Comparison of ENCODE assay signal across 29 mouse cellular contexts in genomic region chr9:101105735-101106134, GRCm38 (mm10).
"Had no signal": no experiment of that assay in that cellular context is flagged by ENCODE, and none has a peak within 500 bp of the region (broad histone marks: within the 10 kb centered on the region; RNA-seq: fewer than 3 reads in every experiment).

No protein-coding gene starts in this region.

- H3K9ac ChIP-seq: limb, embryonic 12.5 days; limb, embryonic 13.5 days; limb, embryonic 15.5 days; liver, embryonic 12.5 days; liver, embryonic 13.5 days; liver, embryonic 14.5 days; liver, embryonic 15.5 days; liver, postnatal 0 days; lung, embryonic 14.5 days; lung, embryonic 15.5 days; midbrain, embryonic 12.5 days; midbrain, embryonic 13.5 days; neural tube, embryonic 12.5 days had no signal

- H3K4me3 ChIP-seq: left cerebral cortex, adult 2 months; limb, embryonic 10.5 days; limb, embryonic 12.5 days; limb, embryonic 13.5 days; limb, embryonic 15.5 days; liver, embryonic 12.5 days; liver, embryonic 13.5 days; liver, embryonic 15.5 days; lung, embryonic 15.5 days; megakaryocyte, embryonic 14.5 days; midbrain, embryonic 10.5 days; midbrain, embryonic 12.5 days; midbrain, embryonic 13.5 days; neural tube, embryonic 12.5 days had no signal

- H3K27me3 ChIP-seq: limb, embryonic 12.5 days; limb, embryonic 13.5 days; limb, embryonic 15.5 days; liver, embryonic 12.5 days; liver, embryonic 13.5 days; liver, embryonic 15.5 days; lung, embryonic 15.5 days; megakaryocyte, embryonic 14.5 days; midbrain, embryonic 12.5 days; midbrain, embryonic 13.5 days; neural tube, embryonic 12.5 days had no signal

- H3K4me2 ChIP-seq: limb, embryonic 12.5 days; limb, embryonic 13.5 days; limb, embryonic 15.5 days; liver, embryonic 12.5 days; liver, embryonic 13.5 days; liver, embryonic 15.5 days; lung, embryonic 14.5 days; lung, embryonic 15.5 days; midbrain, embryonic 12.5 days; midbrain, embryonic 13.5 days; neural tube, embryonic 12.5 days had no signal

- H3K9me3 ChIP-seq: limb, embryonic 10.5 days; limb, embryonic 12.5 days; limb, embryonic 13.5 days; limb, embryonic 15.5 days; liver, embryonic 12.5 days; liver, embryonic 13.5 days; liver, embryonic 15.5 days; lung, embryonic 15.5 days; megakaryocyte, embryonic 14.5 days; midbrain, embryonic 10.5 days; midbrain, embryonic 12.5 days; midbrain, embryonic 13.5 days; neural tube, embryonic 12.5 days had no signal

- DNase-seq: left cerebral cortex, postnatal 4 days; liver; liver, embryonic 13.5 days; liver, postnatal 0 days; lung, adult 18-20 months; lung, adult 2 months; lung, embryonic 14.5 days; lung, postnatal 10 days; lung, postnatal 14 days; lung, postnatal 36 days; lung, postnatal 4 days; midbrain, embryonic 14.5 days had no signal

- H3K4me1 ChIP-seq: limb, embryonic 10.5 days; limb, embryonic 12.5 days; limb, embryonic 15.5 days; liver, embryonic 12.5 days; midbrain, embryonic 10.5 days; midbrain, embryonic 12.5 days; midbrain, embryonic 13.5 days; neural tube, embryonic 12.5 days had no signal

- H3K27ac ChIP-seq: left cerebral cortex, adult 2 months; limb, embryonic 10.5 days; limb, embryonic 12.5 days; limb, embryonic 13.5 days; limb, embryonic 15.5 days; liver, embryonic 12.5 days; liver, embryonic 13.5 days; liver, embryonic 14.5 days; liver, embryonic 15.5 days; lung, embryonic 15.5 days; macrophage; midbrain, embryonic 10.5 days; midbrain, embryonic 12.5 days; midbrain, embryonic 13.5 days; neural tube, embryonic 12.5 days had no signal

- ATAC-seq: liver, embryonic 12.5 days; liver, postnatal 0 days; lung, postnatal 0 days; midbrain, embryonic 13.5 days; midbrain, embryonic 16.5 days had no signal
